Mouse (Mus musculus): ENCODE measurements around the gene Dennd1a.

Dennd1a gene

GRCm38 (mm10) chr2:37766027-37766761, 521.0 kb downstream of the Dennd1a start:
- peak; percentile 95 for DNase-seq

- DNase-seq = no peak
These were observed 522.1 kb downstream of the Dennd1a start for GRCm38 (mm10) chr2:37765082-37765483.

GRCm38 (mm10) chr2:37764514-37764913, 522.7 kb downstream of the Dennd1a start:
- no peak for DNase-seq

- DNase-seq = no peak
These were observed 523.6 kb downstream of the Dennd1a start for GRCm38 (mm10) chr2:37763638-37764037.

GRCm38 (mm10) chr2:37760633-37761032, 526.6 kb downstream of the Dennd1a start:
- no peak for DNase-seq

- peak; percentile 88 for DNase-seq
These were observed 528.7 kb downstream of the Dennd1a start for GRCm38 (mm10) chr2:37758343-37759015.

- no peak for DNase-seq
These were observed 529.4 kb downstream of the Dennd1a start for GRCm38 (mm10) chr2:37757784-37758183.

- no peak for DNase-seq
These were observed 530.2 kb downstream of the Dennd1a start for GRCm38 (mm10) chr2:37757016-37757415.

GRCm38 (mm10) chr2:37756220-37756930, 530.8 kb downstream of the Dennd1a start:
- no peak for DNase-seq

GRCm38 (mm10) chr2:37751114-37751513, 536.1 kb downstream of the Dennd1a start:
- no peak for DNase-seq

GRCm38 (mm10) chr2:37749323-37749722, 537.9 kb downstream of the Dennd1a start:
- DNase-seq = no peak

Data from heart, adult 11 months (tissue).